Mouse (Mus musculus): Measurements from ENCODE around the gene Samsn1. TPM values are rescaled to one million over a fixed set of nuclear protein-coding genes. Genes with fewer than 3 reads are reported as not detected.

Samsn1 gene
- total and polyA plus RNA-seq, 3 experiments, result 0.62 to 0.76 (median 0.68) TPM

GRCm38 (mm10) chr16:75867400-75867799, 154.7 kb downstream of the Samsn1 start:
- TF ChIP-seq CTCF (IDR thresholded peaks at IDR 0.05) (no peak), EP300 (IDR thresholded peaks at IDR 0.05; ENCODE audit: insufficient read depth, low read depth, low read length) (no peak), POLR2A (IDR thresholded peaks at IDR 0.05; ENCODE audit: insufficient read depth, low read depth, low read length) (no peak)
- Histone ChIP-seq H3K36me3 (ENCODE audit: control insufficient read depth, insufficient read depth, low read length) (no peaks in the 10 kb centered on the region), H3K79me2 (replicated peaks; ENCODE audit: control insufficient read depth, insufficient read depth, low read length) (no peaks in the 10 kb centered on the region), H3K27ac (no peak overlapping the region), H3K27me3 (ENCODE audit: control insufficient read depth, insufficient read depth, low read length) (no peaks in the 10 kb centered on the region), H3K9ac (ENCODE audit: low read depth, low read length) (no peak overlapping the region), H3K4me3 (no peak overlapping the region), H3K4me1 (ENCODE audit: control insufficient read depth, insufficient read depth, low read length) (no peaks in the 10 kb centered on the region)
- no peak for DNase-seq
- intact Hi-C loops (cut with DNase I), result no loop called here
- WGBS, result 66% methylated on average over 6 of the region's 6 CpGs

GRCm38 (mm10) chr16:75865505-75865904, 156.6 kb downstream of the Samsn1 start:
- intact Hi-C loops (cut with DNase I), result no loop called here
- TF ChIP-seq POLR2A (IDR thresholded peaks at IDR 0.05; ENCODE audit: insufficient read depth, low read depth, low read length) (no peak), CTCF (IDR thresholded peaks at IDR 0.05) (no peak), EP300 (IDR thresholded peaks at IDR 0.05; ENCODE audit: insufficient read depth, low read depth, low read length) (no peak)
- peak; percentile 8 to 17 for DNase-seq

GRCm38 (mm10) chr16:75864673-75865072, 157.4 kb downstream of the Samsn1 start:
- Histone ChIP-seq H3K27me3 (ENCODE audit: control insufficient read depth, insufficient read depth, low read length) (no peaks in the 10 kb centered on the region), H3K9ac (ENCODE audit: low read depth, low read length) (no peak overlapping the region), H3K79me2 (replicated peaks; ENCODE audit: control insufficient read depth, insufficient read depth, low read length) (no peaks in the 10 kb centered on the region), H3K27ac (no peak overlapping the region), H3K4me3 (no peak overlapping the region), H3K4me1 (ENCODE audit: control insufficient read depth, insufficient read depth, low read length) (no peaks in the 10 kb centered on the region), H3K36me3 (ENCODE audit: control insufficient read depth, insufficient read depth, low read length) (no peaks in the 10 kb centered on the region)
- whole genome bisulfite sequencing, result 68% methylated on average over 2 of the region's 2 CpGs
- intact Hi-C loops (cut with DNase I), result no loop called here
- TF ChIP-seq CTCF (IDR thresholded peaks at IDR 0.05), result no peak
- TF ChIP-seq POLR2A (IDR thresholded peaks at IDR 0.05; ENCODE audit: insufficient read depth, low read depth, low read length), result no peak
- TF ChIP-seq EP300 (IDR thresholded peaks at IDR 0.05; ENCODE audit: insufficient read depth, low read depth, low read length), result no peak
- no peak for DNase-seq

More at GRCm38 (mm10) chr16:75865505-75865904, 156.6 kb downstream of the Samsn1 start:
- H3K27me3 ChIP-seq (ENCODE audit: control insufficient read depth, insufficient read depth, low read length), result no peaks in the 10 kb centered on the region
- no peaks in the 10 kb centered on the region for H3K36me3 ChIP-seq (ENCODE audit: control insufficient read depth, insufficient read depth, low read length)
- H3K4me1 ChIP-seq (ENCODE audit: control insufficient read depth, insufficient read depth, low read length), result no peaks in the 10 kb centered on the region
- no peak overlapping the region for H3K27ac ChIP-seq
- H3K4me3 ChIP-seq, result no peak overlapping the region
- H3K79me2 ChIP-seq (replicated peaks; ENCODE audit: control insufficient read depth, insufficient read depth, low read length), result no peaks in the 10 kb centered on the region
- no peak overlapping the region for H3K9ac ChIP-seq (ENCODE audit: low read depth, low read length)
- 64% methylated on average over 6 of the region's 6 CpGs for WGBS

GRCm38 (mm10) chr16:75856343-75856742, 165.7 kb downstream of the Samsn1 start:
- no peak for DNase-seq
- Histone ChIP-seq H3K4me1 (ENCODE audit: control insufficient read depth, insufficient read depth, low read length) (no peaks in the 10 kb centered on the region), H3K27ac (no peak overlapping the region), H3K36me3 (ENCODE audit: control insufficient read depth, insufficient read depth, low read length) (no peaks in the 10 kb centered on the region), H3K4me3 (no peak overlapping the region), H3K9ac (ENCODE audit: low read depth, low read length) (no peak overlapping the region), H3K27me3 (ENCODE audit: control insufficient read depth, insufficient read depth, low read length) (no peaks in the 10 kb centered on the region), H3K79me2 (replicated peaks; ENCODE audit: control insufficient read depth, insufficient read depth, low read length) (no peaks in the 10 kb centered on the region)
- 80% methylated on average over 2 of the region's 2 CpGs for WGBS
- intact Hi-C loops (cut with DNase I), result no loop called here
- TF ChIP-seq POLR2A (IDR thresholded peaks at IDR 0.05; ENCODE audit: insufficient read depth, low read depth, low read length) (no peak), EP300 (IDR thresholded peaks at IDR 0.05; ENCODE audit: insufficient read depth, low read depth, low read length) (no peak), CTCF (IDR thresholded peaks at IDR 0.05) (no peak)

- no peaks in the 10 kb centered on the region for H3K36me3 ChIP-seq (ENCODE audit: control insufficient read depth, insufficient read depth, low read length)
- no peak for TF ChIP-seq POLR2A (IDR thresholded peaks at IDR 0.05; ENCODE audit: insufficient read depth, low read depth, low read length)
- no peak for TF ChIP-seq CTCF (IDR thresholded peaks at IDR 0.05)
- TF ChIP-seq EP300 (IDR thresholded peaks at IDR 0.05; ENCODE audit: insufficient read depth, low read depth, low read length), result no peak
- intact Hi-C loops (cut with DNase I), result no loop called here
- no peak overlapping the region for H3K9ac ChIP-seq (ENCODE audit: low read depth, low read length)
- H3K27me3 ChIP-seq (ENCODE audit: control insufficient read depth, insufficient read depth, low read length), result no peaks in the 10 kb centered on the region
- no peak overlapping the region for H3K4me3 ChIP-seq
- no peaks in the 10 kb centered on the region for H3K4me1 ChIP-seq (ENCODE audit: control insufficient read depth, insufficient read depth, low read length)
- H3K27ac ChIP-seq, result no peak overlapping the region
- H3K79me2 ChIP-seq (replicated peaks; ENCODE audit: control insufficient read depth, insufficient read depth, low read length), result no peaks in the 10 kb centered on the region
- WGBS, result 58% methylated on average over 7 of the region's 7 CpGs
- DNase-seq, result no peak
These were observed 166.7 kb downstream of the Samsn1 start for GRCm38 (mm10) chr16:75855402-75855801.

GRCm38 (mm10) chr16:75853556-75854271, 168.4 kb downstream of the Samsn1 start:
- intact Hi-C loops (cut with DNase I), result no loop called here
- no peak overlapping the region for H3K27ac ChIP-seq
- no peak for DNase-seq
- TF ChIP-seq CTCF (IDR thresholded peaks at IDR 0.05) (no peak), EP300 (IDR thresholded peaks at IDR 0.05; ENCODE audit: insufficient read depth, low read depth, low read length) (no peak), POLR2A (IDR thresholded peaks at IDR 0.05; ENCODE audit: insufficient read depth, low read depth, low read length) (no peak)
- 86% methylated on average over 9 of the region's 9 CpGs for WGBS
- no peak overlapping the region for H3K4me3 ChIP-seq
- no peaks in the 10 kb centered on the region for H3K27me3 ChIP-seq (ENCODE audit: control insufficient read depth, insufficient read depth, low read length)
- H3K79me2 ChIP-seq (replicated peaks; ENCODE audit: control insufficient read depth, insufficient read depth, low read length), result no peaks in the 10 kb centered on the region
- no peaks in the 10 kb centered on the region for H3K36me3 ChIP-seq (ENCODE audit: control insufficient read depth, insufficient read depth, low read length)
- H3K9ac ChIP-seq (ENCODE audit: low read depth, low read length), result no peak overlapping the region
- no peaks in the 10 kb centered on the region for H3K4me1 ChIP-seq (ENCODE audit: control insufficient read depth, insufficient read depth, low read length)
